Mouse (Mus musculus) thymus, adult 2 months (tissue): ENCODE measurements around the gene Mast1. TPM values are rescaled to one million over a fixed set of nuclear protein-coding genes. Genes with fewer than 3 reads are reported as not detected.

Source experiments
- DNase-seq: peaks from one replicate; pipeline ENCODE4 v3.0.0; 2021
- H3K27ac ChIP-seq: fragments of 200-500 bp; 2 replicates; pipeline ENCODE4 v1.5.1; 2012; ENCODE audit warnings: low read length, control low read depth; ENCODE audit not compliant: control insufficient read depth, insufficient read depth
- H3K27me3 ChIP-seq: fragments of 200-500 bp; 2 replicates; pipeline ENCODE4 v1.6.1; 2012; ENCODE audit warnings: mild to moderate bottlenecking, low read length, moderate library complexity, mixed read lengths; ENCODE audit not compliant: control insufficient read depth, insufficient read depth
- H3K36me3 ChIP-seq: fragments of 200-500 bp; 2 replicates; pipeline ENCODE4 v1.6.1; 2012; ENCODE audit warnings: mild to moderate bottlenecking, low read length, moderate library complexity; ENCODE audit not compliant: control insufficient read depth, insufficient read depth
- H3K4me1 ChIP-seq: fragments of 200-500 bp; replicated peaks from 2 replicates; pipeline ENCODE4 v1.6.1; 2012; ENCODE audit warnings: low read length; ENCODE audit not compliant: control insufficient read depth, insufficient read depth
- H3K4me3 ChIP-seq: fragments of 200-500 bp; 2 replicates; pipeline ENCODE4 v1.5.1; 2012; ENCODE audit warnings: mild to moderate bottlenecking, low read length, control low read depth, moderate library complexity; ENCODE audit not compliant: control insufficient read depth, insufficient read depth
- CTCF ChIP-seq: fragments of 200-500 bp; IDR thresholded peaks from 2 replicates; pipeline ENCODE4 v1.5.1; 2012; ENCODE audit warnings: mild to moderate bottlenecking, control low read depth, low read length, moderate library complexity, borderline replicate concordance; ENCODE audit not compliant: control insufficient read depth, poor library complexity, insufficient read depth; ENCODE audit errors: extremely low read depth
- POLR2A ChIP-seq: fragments of 200-500 bp; IDR thresholded peaks from 2 replicates; pipeline ENCODE4 v1.6.1; 2012; ENCODE audit warnings: mild to moderate bottlenecking, low read length, control low read depth, moderate library complexity; ENCODE audit not compliant: control insufficient read depth, poor library complexity, insufficient read depth; ENCODE audit errors: extremely low read depth
- WGBS: fragments of 180-500 bp; shearing (Covaris S2); methylation state at CpG from one replicate; pipeline ENCODE4 v1.1.7; 2018; 5-methylcytosine and 5-hydroxymethylcytosine counted together
- polyA plus RNA-seq: library from polyadenylated mRNA; depleted of rRNA; stranded (reverse); fragments of >200 nt; gene quantifications from 2 replicates; pipeline ENCODE4 v1.2.3, GENCODE M21; 2012; rRNA removed

Gene Mast1
- polyA plus RNA-seq = 0.35 and 0.36 TPM in 2 replicates

- peak; percentile 51 for DNase-seq
- H3K27me3 ChIP-seq = peaks cover 23% of the 10 kb centered on the region
- H3K4me3 ChIP-seq = peak within 1 kb of the TSS; percentile 25
- H3K27ac ChIP-seq = no peak within 1 kb of the TSS
- no peaks in the 10 kb centered on the region for H3K36me3 ChIP-seq
- 1% methylated on average over 49 of the region's 50 CpGs for whole genome bisulfite sequencing
- TF ChIP-seq CTCF = 0 out of 2 replicates have a peak, but pooled peaks have one; percentile 60
- TF ChIP-seq POLR2A = no peak
- H3K4me1 ChIP-seq = no peaks in the 10 kb centered on the region; the same call in 1 of the 2 replicates
These were observed at the start of gene Mast1 for GRCm38 (mm10) chr8:84936962-84937546. TSS of gene Mast1 (minus strand) at chr8:84937359.

DNA sequence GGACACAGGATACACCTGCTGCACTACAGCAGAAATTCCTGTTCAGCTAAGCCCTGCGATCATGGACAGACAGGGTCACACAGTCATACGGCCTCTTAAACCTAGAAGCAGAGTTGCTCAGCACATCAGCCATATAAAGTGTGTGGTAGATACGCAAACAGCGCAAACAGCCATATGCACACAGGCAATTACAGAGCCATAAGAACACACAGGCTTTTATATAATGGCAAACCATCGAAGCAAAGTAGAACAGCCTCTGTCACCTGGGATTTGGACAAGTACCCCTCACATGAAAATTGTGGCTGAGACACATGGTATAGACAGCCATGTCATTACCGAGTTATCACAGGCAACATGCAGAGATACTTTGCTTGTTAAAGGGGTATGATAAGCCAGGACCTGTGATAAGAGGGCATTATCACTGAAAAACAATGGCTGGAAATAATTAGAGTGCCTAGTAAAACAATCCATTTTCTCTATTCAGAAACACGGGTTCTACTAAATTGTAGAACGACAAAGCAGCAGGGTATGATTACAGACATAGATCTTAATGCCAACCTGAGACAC, 49.3 kb upstream of the Mast1 start:
- WGBS = 48% methylated on average over 8 of the region's 8 CpGs
- Histone ChIP-seq H3K27me3 (no peaks in the 10 kb centered on the region), H3K27ac (peak overlapping the region; percentile 33), H3K4me3 (peak overlapping the region; percentile 58), H3K4me1 (peaks cover 39% of the 10 kb centered on the region), H3K36me3 (no peaks in the 10 kb centered on the region)
- TF ChIP-seq CTCF = no peak
- no peak for TF ChIP-seq POLR2A
- no peak for DNase-seq

DNA sequence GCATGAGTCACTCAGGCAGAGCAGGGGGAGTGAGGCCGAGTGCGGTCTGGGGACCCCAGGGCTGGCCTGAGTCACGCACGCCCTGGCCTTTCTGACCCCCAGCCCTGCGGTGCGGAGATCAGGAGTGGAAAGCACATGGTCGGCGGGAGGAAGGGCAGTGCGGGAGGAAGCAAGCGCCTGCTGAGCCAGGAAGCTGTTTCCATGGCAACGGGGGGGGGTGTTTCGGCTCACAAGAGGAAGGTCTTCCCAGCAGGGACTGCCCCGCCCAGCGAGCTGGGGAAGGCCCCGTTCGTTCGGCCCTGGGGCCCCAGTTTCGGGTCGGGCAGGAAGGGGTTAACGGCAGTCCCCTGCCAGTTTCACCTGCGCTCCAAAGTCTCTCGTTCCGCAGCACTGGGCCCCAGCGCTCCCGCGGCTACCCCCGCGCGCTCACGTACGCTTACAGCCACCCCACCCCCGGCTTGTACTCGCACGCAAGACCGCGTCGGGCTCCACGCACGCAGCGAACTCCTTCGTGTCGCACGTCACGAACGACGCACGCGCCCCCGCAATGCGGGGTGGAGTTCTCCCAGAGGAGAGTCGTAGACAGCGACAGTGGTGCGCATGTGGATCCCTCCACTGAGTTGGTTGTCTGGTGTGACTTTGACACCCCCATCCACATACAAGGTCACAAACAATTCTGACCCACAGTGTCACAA, 48.7 kb upstream of the Mast1 start:
- Histone ChIP-seq H3K27me3 (no peaks in the 10 kb centered on the region), H3K36me3 (no peaks in the 10 kb centered on the region), H3K4me3 (peak overlapping the region; percentile 58), H3K27ac (peak overlapping the region; percentile 33), H3K4me1 (peaks cover 39% of the 10 kb centered on the region)
- TF ChIP-seq CTCF (no peak), POLR2A (no peak; the same call in 1 of the 2 replicates)
- DNase-seq = peak; percentile 90
- WGBS = under 1% methylated on average over 53 of the region's 53 CpGs

GRCm38 (mm10) chr8:84985049-84985683, 48.0 kb upstream of the Mast1 start:
- Histone ChIP-seq H3K4me1 (peaks cover 40% of the 10 kb centered on the region), H3K27ac (peak overlapping the region; percentile 22; the same call in 1 of the 2 replicates), H3K4me3 (peak overlapping the region; percentile 58), H3K27me3 (no peaks in the 10 kb centered on the region), H3K36me3 (no peaks in the 10 kb centered on the region)
- DNase-seq = no peak
- TF ChIP-seq POLR2A (no peak), CTCF (no peak)
- WGBS = 5% methylated on average over 23 of the region's 23 CpGs

DNA sequence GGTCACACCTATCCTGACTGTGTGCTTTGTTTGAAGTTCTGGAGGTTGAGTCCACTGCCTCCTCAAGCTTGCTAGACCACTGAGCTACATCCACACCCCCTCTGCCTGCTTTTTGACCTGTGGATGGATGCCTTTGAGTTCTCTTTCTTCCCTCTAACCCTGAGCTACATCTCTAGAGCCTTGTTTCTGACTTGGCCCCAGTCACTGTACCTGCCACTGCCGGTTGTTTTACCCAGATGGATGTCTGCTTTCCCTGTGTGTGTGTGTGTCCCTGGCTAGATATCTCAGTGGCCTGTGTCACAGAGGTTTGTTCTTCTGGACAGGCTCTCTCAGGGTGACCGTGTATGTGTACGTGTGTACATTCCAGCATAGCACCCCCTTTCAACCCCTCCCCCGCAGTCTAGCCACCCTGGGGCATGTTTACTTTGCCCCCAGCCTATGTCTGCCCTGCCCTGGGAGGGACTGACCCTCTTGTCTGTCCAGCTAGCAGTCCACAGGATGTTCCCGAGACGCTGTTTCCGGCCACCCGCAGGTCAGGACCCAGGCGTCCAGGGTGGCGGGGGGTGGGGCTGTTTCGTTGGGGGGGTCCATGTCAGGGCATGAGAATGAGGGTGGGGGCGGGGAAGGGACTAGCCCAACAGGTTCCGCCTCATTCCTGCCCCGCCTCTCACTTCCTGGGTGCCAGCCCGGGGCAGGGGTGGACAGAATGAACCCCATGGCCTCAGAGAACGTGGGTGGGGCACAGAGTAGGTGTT, 47.3 kb upstream of the Mast1 start:
- no peaks in the 10 kb centered on the region for H3K36me3 ChIP-seq
- H3K4me1 ChIP-seq = peaks cover 46% of the 10 kb centered on the region
- peak; percentile 28 for DNase-seq
- H3K27me3 ChIP-seq = no peaks in the 10 kb centered on the region
- H3K4me3 ChIP-seq = no peak overlapping the region
- 62% methylated on average over 16 of the region's 16 CpGs for WGBS
- peak overlapping the region; percentile 22; the same call in 1 of the 2 replicates for H3K27ac ChIP-seq
- TF ChIP-seq CTCF = no peak
- no peak for TF ChIP-seq POLR2A

DNA sequence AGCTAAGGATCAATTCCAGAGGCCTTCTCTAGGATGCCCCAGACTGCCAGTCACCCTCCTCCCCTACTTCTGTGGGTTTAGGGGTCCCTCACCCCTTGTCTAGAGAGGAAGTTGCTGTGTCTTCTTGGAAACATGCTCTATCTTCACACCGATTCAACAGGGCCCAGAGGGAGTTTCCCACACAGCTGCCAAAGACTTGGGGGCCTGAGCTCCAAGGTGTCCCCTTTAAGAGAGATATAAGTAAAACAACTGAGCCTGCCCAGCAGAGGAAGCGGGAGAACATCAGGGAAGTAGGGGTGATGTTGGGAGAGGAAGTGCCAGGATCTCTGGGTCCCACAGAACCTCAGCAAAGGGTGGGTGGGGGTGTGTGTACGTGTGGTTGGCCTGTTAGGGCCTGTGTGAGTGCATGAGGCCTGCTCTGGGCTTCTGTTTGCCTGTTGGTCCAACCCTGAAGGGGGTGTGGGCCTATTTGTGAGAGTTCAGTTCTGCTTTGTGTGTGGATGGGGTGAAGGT, 45.4 kb upstream of the Mast1 start:
- Histone ChIP-seq H3K4me1 (peaks cover 50% of the 10 kb centered on the region), H3K27me3 (no peaks in the 10 kb centered on the region), H3K4me3 (no peak overlapping the region), H3K36me3 (no peaks in the 10 kb centered on the region), H3K27ac (0 out of 2 replicates have a peak overlapping the region, but pooled peaks have one; percentile 22)
- DNase-seq = no peak
- 19% methylated on average over 3 of the region's 3 CpGs for WGBS
- TF ChIP-seq POLR2A (no peak), CTCF (no peak)
